Mouse (Mus musculus) limb, embryonic 12.5 days (tissue): Measurements from ENCODE around the gene Ptpru. TPM values are rescaled to one million over a fixed set of nuclear protein-coding genes. Genes with fewer than 3 reads are reported as not detected.

Experiments used
- ATAC-seq: fragments of 200-750 bp; cut with Nextera tagmentation; 2 replicates; pipeline ENCODE4 v1.8.0; 2017; ENCODE audit warnings: low read depth, moderate TSS enrichment; ENCODE audit not compliant: insufficient number of reproducible peaks, insufficient read depth, low FRiP score, low TSS enrichment
- H3K27ac ChIP-seq: fragments of 300-500 bp; sonication (generic); 2 replicates; pipeline ENCODE4 v1.5.1; 2016; ENCODE audit warnings: mild to moderate bottlenecking, moderate library complexity
- H3K27me3 ChIP-seq: fragments of 300-500 bp; sonication (generic); 2 replicates; pipeline ENCODE4 v1.6.1; 2016; ENCODE audit warnings: mild to moderate bottlenecking, moderate library complexity
- H3K36me3 ChIP-seq: fragments of 300-500 bp; sonication (generic); 2 replicates; pipeline ENCODE4 v1.6.1; 2016; ENCODE audit warnings: mild to moderate bottlenecking, moderate library complexity
- H3K4me1 ChIP-seq: fragments of 300-500 bp; sonication (generic); replicated peaks from 2 replicates; pipeline ENCODE4 v1.6.1; 2016
- H3K4me2 ChIP-seq: fragments of 300-500 bp; sonication (generic); 2 replicates; pipeline ENCODE4 v1.6.1; 2016; ENCODE audit warnings: mild to moderate bottlenecking, moderate library complexity
- H3K4me3 ChIP-seq: fragments of 300-500 bp; sonication (generic); replicated peaks from 2 replicates; pipeline ENCODE4 v1.5.1; 2016; ENCODE audit warnings: mild to moderate bottlenecking
- H3K9ac ChIP-seq: fragments of 300-500 bp; sonication (generic); replicated peaks from 2 replicates; pipeline ENCODE4 v1.6.1; 2016; ENCODE audit warnings: mild to moderate bottlenecking, moderate library complexity
- H3K9me3 ChIP-seq: fragments of 300-500 bp; sonication (generic); 2 replicates; pipeline ENCODE4 v1.6.1; 2016; ENCODE audit warnings: mild to moderate bottlenecking, moderate library complexity
- WGBS: fragments of 180-500 bp; shearing (Covaris S2); methylation state at CpG from one replicate; pipeline ENCODE4 v1.1.7; 2016; 5-methylcytosine and 5-hydroxymethylcytosine counted together
- polyA plus RNA-seq: library from polyadenylated mRNA; unstranded; fragments of >200 nt; fragmentation: Nextera tagmentation; extraction: Ambion mirVana; gene quantifications from 2 replicates; pipeline ENCODE4 v1.2.1, GENCODE M21; 2016

Ptpru gene
- polyA plus RNA-seq, 1 experiment from 2014 or later = 18.0 TPM

DNA sequence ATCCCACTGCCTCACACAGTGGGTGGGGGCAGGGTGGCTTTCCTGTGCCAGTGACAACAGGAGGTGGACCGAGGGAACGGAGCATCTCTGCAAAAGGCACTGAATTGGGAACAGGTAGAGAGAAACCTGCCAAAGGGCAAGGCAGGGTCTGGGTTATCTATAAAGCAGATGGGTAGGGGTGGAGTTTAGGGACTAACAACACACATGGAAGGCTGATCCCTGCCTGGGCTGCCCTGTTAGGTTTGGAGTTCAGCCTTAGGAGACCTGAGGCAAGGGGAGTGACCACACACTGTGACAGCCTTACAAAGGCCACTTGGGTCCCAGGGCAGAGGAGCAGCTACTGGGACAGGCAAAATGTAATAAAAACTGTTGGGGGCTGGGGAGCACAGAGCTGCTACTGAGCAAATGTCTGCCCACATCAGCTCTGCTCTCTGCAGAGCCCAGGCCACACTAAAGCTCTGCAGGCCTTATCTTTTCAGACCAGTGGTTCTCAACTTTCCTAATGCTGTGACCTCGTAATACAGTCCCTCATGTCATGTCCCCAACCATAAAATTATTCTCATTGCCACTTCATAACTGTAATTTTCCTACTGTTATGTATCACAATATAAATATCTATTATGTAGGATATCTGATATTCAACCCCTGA is 5.2 kb downstream of the Ptpru start:
- Histone ChIP-seq H3K4me1 (peaks cover 38% of the 10 kb centered on the region), H3K9ac (no peak overlapping the region), H3K27me3 (peaks cover 35% of the 10 kb centered on the region), H3K4me3 (no peak overlapping the region), H3K27ac (no peak overlapping the region), H3K9me3 (no peaks in the 10 kb centered on the region), H3K4me2 (no peak overlapping the region), H3K36me3 (no peaks in the 10 kb centered on the region)
- no peak for ATAC-seq
- WGBS = 70% methylated on average over 3 of the region's 3 CpGs

DNA sequence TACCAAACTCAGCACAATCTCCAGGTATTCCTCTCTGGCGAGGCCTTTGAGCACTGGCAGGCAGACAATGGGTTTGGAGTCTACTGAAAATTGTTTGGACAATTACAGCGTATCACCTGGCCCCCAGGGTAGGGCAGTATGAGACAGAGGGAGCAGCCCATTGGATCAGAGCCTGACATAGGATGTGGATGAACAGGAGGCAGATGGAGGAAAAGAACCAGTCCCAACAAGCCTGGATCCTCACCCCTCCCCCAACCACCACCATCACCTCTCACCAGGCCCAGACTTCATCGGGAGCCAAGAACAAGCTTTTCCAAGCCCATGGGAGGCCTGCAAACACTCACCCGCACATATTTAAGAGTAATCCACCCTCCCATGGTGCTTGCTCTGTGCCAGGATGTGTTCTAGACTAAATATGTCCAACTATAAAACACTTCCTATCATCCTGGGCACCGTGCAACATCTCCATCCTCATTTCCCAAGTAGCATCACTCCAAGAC is 6.5 kb downstream of the Ptpru start:
- H3K36me3 ChIP-seq = no peaks in the 10 kb centered on the region
- no peaks in the 10 kb centered on the region for H3K9me3 ChIP-seq
- no peak for ATAC-seq
- no peak overlapping the region for H3K9ac ChIP-seq
- no peak overlapping the region for H3K4me3 ChIP-seq
- no peak overlapping the region for H3K27ac ChIP-seq
- WGBS = 63% methylated on average over 5 of the region's 5 CpGs
- H3K4me2 ChIP-seq = no peak overlapping the region
- peaks cover 22% of the 10 kb centered on the region for H3K27me3 ChIP-seq
- H3K4me1 ChIP-seq = peaks cover 40% of the 10 kb centered on the region

DNA sequence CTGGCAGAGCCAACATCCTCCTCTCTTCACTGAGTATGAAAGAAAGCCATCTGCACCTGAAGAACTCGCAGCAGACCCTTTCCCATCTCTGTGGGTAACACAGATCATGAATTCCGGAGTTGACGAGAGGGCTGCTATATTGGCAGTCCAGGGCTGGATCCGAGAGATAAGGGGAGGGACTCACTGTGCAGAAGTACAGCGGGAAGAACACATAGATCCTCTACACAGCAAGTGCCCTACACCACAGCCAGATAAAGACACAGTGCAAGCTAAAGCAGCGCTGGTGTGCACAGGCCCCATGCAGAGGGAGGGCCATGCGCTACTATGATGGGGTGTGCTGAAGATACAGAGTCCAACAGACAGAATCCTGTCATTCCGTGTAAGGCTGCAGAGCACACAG is 9.0 kb downstream of the Ptpru start:
- Histone ChIP-seq H3K36me3 (no peaks in the 10 kb centered on the region), H3K27me3 (no peaks in the 10 kb centered on the region), H3K4me3 (no peak overlapping the region), H3K4me2 (no peak overlapping the region), H3K9me3 (no peaks in the 10 kb centered on the region), H3K4me1 (peaks cover 33% of the 10 kb centered on the region), H3K27ac (no peak overlapping the region), H3K9ac (no peak overlapping the region)
- 86% methylated on average over 8 of the region's 8 CpGs for WGBS
- ATAC-seq = no peak

DNA sequence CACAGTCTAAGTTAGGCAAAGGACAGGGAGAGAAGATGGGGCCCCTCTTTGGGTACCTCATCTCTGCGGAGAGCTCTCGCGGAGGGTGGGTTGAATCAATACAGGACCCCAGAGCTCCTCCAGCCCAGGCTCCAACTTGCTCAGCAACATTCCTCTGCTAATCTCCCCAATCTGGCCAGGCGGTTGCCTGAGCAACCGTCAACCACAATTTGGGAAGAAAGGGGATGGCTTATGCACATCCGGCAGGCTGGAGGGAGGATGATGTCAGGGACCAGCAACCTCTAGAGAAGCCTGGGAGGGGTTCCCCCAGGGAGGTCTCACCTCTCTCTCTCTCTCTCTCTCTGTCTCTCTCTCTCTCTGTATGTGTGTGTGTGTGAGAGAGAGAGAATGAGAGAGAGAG is 11.2 kb downstream of the Ptpru start:
- H3K4me1 ChIP-seq = peaks cover 26% of the 10 kb centered on the region
- no peak overlapping the region for H3K4me3 ChIP-seq
- H3K36me3 ChIP-seq = no peaks in the 10 kb centered on the region
- H3K4me2 ChIP-seq = peak overlapping the region; percentile 7; the same call in 1 of the 2 replicates
- no peak overlapping the region; the same call in 1 of the 2 replicates for H3K9ac ChIP-seq
- WGBS = 5% methylated on average over 6 of the region's 6 CpGs
- H3K27me3 ChIP-seq = no peaks in the 10 kb centered on the region
- no peaks in the 10 kb centered on the region for H3K9me3 ChIP-seq
- H3K27ac ChIP-seq = peak overlapping the region; percentile 25; the same call in 1 of the 2 replicates
- ATAC-seq = peak; percentile 76; the same call in 1 of the 2 replicates

DNA sequence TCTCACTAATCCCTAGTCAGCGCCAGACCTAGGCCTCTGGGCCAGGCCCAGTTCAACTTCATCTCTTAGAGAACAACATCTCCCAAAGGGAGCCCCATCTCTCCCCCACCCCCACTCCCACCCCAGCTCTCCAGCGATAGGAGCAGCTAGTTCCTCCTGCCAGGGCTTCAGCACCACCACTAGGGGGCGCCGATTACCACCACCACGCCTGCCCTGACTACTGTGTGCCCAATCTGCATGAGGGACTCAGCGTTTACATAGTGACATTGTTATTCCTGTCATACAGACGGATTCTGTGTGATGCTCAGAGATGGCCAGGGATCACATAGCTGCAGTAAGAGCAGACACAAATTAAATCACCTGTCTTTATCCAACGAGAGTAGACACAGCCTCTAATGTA is 12.3 kb downstream of the Ptpru start:
- Histone ChIP-seq H3K9me3 (no peaks in the 10 kb centered on the region), H3K4me3 (no peak overlapping the region), H3K9ac (no peak overlapping the region), H3K27ac (no peak overlapping the region; the same call in 1 of the 2 replicates), H3K27me3 (no peaks in the 10 kb centered on the region), H3K4me2 (no peak overlapping the region), H3K36me3 (no peaks in the 10 kb centered on the region), H3K4me1 (peaks cover 31% of the 10 kb centered on the region)
- no peak for ATAC-seq
- 48% methylated on average over 8 of the region's 8 CpGs for WGBS

DNA sequence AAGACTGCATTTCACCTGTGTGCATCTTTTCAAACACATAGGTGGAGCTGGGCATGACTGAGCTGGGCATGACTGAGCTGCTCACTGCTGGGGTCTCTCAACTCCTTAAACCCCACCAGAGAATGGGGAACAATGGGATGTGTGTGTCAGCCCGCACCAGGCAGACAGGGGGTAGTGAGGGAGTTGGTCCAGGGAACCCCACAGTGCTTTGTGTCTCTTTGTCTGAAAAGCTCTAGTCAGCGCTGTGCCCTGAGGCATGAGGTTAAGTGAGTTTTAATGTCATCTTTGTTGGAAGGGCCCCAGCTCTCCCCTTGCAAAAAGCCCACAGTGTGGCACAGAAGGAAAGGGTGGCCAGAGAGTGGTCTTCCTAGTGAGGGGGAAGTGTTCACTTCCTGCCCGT is 13.1 kb downstream of the Ptpru start:
- no peak overlapping the region for H3K4me2 ChIP-seq
- WGBS = 72% methylated on average over 3 of the region's 3 CpGs
- no peaks in the 10 kb centered on the region for H3K27me3 ChIP-seq
- no peaks in the 10 kb centered on the region for H3K9me3 ChIP-seq
- no peaks in the 10 kb centered on the region; the same call in 1 of the 2 replicates for H3K36me3 ChIP-seq
- H3K4me3 ChIP-seq = no peak overlapping the region
- H3K9ac ChIP-seq = no peak overlapping the region
- peak overlapping the region; percentile 45; the same call in 1 of the 2 replicates for H3K27ac ChIP-seq
- peaks cover 31% of the 10 kb centered on the region for H3K4me1 ChIP-seq
- ATAC-seq = no peak

DNA sequence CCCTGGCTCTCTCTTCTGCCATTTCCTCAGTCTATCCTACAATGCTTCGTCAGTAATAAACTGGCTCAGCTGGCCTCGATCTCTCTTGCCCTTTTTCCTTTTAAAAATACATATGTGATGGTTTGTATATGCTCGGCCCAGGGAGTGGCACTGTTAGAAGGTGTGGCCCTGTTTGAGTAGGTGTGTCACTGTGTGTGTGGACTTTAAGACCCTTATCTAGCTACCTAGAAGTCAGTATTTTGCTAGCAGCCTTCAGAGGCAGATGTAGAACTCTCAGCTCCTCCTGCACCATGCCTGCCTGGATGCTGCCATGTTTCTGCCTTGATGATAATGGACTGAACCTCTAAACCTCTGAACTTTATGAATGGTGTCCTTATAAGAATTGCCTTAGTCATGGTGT is 15.5 kb downstream of the Ptpru start:
- Histone ChIP-seq H3K9me3 (no peaks in the 10 kb centered on the region), H3K4me1 (peaks cover 27% of the 10 kb centered on the region), H3K36me3 (no peaks in the 10 kb centered on the region; the same call in 1 of the 2 replicates), H3K27ac (no peak overlapping the region), H3K27me3 (no peaks in the 10 kb centered on the region; the same call in 1 of the 2 replicates), H3K4me3 (no peak overlapping the region), H3K9ac (no peak overlapping the region), H3K4me2 (no peak overlapping the region)
- ATAC-seq = no peak
- 93% methylated on average over 3 of the region's 3 CpGs for WGBS

DNA sequence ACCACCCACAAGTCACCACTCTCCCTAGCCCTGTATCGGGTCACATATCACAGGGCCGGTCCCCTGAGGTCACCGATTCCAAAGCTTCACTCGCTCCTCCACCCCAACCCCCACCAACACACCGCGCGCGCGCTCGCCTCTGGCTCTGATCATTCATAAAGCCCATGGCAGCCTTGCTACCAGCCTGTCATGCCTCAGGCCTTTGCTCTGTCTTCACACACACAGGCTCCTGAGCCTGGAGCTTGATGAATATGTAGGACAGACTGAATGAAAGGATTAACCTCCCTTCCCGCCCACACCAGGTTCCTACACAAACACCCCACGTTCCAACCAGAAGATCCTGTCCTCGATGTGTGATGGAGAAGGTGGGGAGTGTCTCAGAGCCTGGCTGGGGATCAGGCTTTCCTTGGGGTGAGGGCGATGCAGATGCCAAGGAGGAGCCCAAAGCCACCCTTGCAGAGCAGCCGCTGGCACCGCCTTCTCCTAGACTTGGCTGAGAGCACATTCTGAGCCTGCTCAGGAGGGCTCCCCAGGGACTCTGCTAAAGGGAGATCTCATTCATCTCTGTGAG is 16.8 kb downstream of the Ptpru start:
- ATAC-seq = no peak
- Histone ChIP-seq H3K27ac (no peak overlapping the region), H3K4me3 (no peak overlapping the region), H3K36me3 (no peaks in the 10 kb centered on the region; the same call in 1 of the 2 replicates), H3K4me1 (peaks cover 14% of the 10 kb centered on the region), H3K4me2 (no peak overlapping the region), H3K27me3 (no peaks in the 10 kb centered on the region; the same call in 1 of the 2 replicates), H3K9ac (no peak overlapping the region), H3K9me3 (no peaks in the 10 kb centered on the region)
- 40% methylated on average over 16 of the region's 16 CpGs for WGBS

DNA sequence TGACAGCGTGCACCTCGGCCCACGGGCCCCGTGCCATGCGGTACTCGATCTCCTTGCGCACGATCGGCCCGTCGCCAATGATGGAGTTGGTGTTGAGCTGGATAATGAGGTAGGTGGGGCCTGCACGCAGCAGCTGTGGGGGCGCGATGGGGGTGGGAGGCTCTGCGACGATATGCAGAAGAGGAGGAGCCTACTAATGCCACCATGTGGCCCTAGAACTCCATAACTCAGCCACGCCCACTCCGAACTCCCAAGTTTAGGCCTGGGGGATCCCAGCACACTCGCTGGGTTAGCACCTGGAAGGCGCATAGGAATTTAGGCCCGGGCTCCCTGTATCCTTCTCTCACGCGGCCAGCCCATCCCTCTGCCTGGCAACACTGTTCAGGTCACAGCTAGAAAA is 19.2 kb downstream of the Ptpru start:
- Histone ChIP-seq H3K4me2 (no peak overlapping the region), H3K27me3 (no peaks in the 10 kb centered on the region; the same call in 1 of the 2 replicates), H3K9me3 (no peaks in the 10 kb centered on the region), H3K27ac (no peak overlapping the region), H3K9ac (no peak overlapping the region), H3K4me1 (peaks cover 6% of the 10 kb centered on the region; the same call in 1 of the 2 replicates), H3K36me3 (no peaks in the 10 kb centered on the region; the same call in 1 of the 2 replicates), H3K4me3 (no peak overlapping the region)
- no peak for ATAC-seq
- 47% methylated on average over 23 of the region's 23 CpGs for WGBS

DNA sequence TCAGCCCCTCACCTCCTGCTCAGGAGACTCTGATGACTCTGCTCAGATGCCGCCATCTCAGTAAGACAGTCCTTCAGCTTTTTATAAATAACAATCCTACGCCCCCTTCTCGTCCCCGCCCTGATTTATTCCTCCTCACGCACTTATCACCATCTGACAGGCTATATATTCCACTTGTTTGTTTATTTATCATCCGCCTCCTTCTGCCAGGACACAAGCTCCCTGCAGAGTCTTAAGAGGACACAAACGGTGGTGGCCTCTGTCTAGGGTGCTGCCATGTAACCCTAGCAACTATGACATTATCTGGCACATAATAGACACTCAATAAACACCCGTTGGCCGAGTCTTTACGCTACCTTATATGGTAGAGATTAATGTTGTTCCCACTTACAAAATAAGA is 22.3 kb downstream of the Ptpru start:
- H3K4me3 ChIP-seq = no peak overlapping the region
- H3K9me3 ChIP-seq = no peaks in the 10 kb centered on the region
- 74% methylated on average over 10 of the region's 10 CpGs for WGBS
- no peaks in the 10 kb centered on the region for H3K4me1 ChIP-seq
- H3K4me2 ChIP-seq = no peak overlapping the region
- no peak overlapping the region for H3K9ac ChIP-seq
- H3K36me3 ChIP-seq = no peaks in the 10 kb centered on the region; the same call in 1 of the 2 replicates
- no peak for ATAC-seq
- H3K27ac ChIP-seq = no peak overlapping the region
- no peaks in the 10 kb centered on the region; the same call in 1 of the 2 replicates for H3K27me3 ChIP-seq

DNA sequence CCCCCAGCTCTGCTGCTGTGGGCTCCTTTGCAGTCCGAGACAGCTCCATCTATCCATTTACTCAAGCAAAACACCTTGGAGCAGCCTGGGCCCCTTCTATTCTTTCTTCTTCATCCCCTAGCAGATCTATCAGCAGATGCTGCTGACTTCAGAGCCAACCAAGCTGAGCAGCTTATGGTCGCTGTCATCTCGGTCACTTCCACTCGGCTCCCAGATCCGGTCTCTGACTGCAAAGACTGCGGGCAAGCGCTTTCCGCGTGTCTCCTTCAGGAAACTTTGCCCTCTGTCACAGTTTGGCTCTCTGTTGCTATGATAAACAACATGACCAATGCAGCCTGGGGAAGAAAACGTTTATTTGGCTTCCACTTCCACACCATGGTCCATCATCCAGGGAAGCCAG is 23.2 kb downstream of the Ptpru start:
- Histone ChIP-seq H3K9me3 (no peaks in the 10 kb centered on the region), H3K4me1 (no peaks in the 10 kb centered on the region), H3K4me2 (no peak overlapping the region), H3K27me3 (no peaks in the 10 kb centered on the region; the same call in 1 of the 2 replicates), H3K36me3 (no peaks in the 10 kb centered on the region; the same call in 1 of the 2 replicates), H3K4me3 (no peak overlapping the region), H3K27ac (no peak overlapping the region), H3K9ac (no peak overlapping the region)
- WGBS = 84% methylated on average over 10 of the region's 10 CpGs
- ATAC-seq = no peak
